Mouse (Mus musculus): ENCODE data around the gene Sypl2.
A peak's percentile ranks its signal among the peaks of the same experiment; 100 is the strongest.

GRCm38 (mm10) chr3:108178756-108179715 is 47.4 kb downstream of the Sypl2 start:
- TF ChIP-seq MAFK (IDR thresholded peaks at IDR 0.05; ENCODE audit: borderline replicate concordance, low read depth, low read length) (no peak), POLR2A (IDR thresholded peaks at IDR 0.05; ENCODE audit: control insufficient read depth in 1 of 2, insufficient read depth in 1 of 2, low read depth in 1 of 2, low read length in 2 of 2, poor library complexity in 1 of 2) (no peak), CTCF (IDR thresholded peaks at IDR 0.05 in 2 of 3, conservative IDR thresholded peaks at IDR 0.05 in 1 of 3; ENCODE audit: control insufficient read depth in 1 of 3, insufficient read depth in 1 of 3, low read depth in 2 of 3, low read length in 3 of 3, poor library complexity in 1 of 3, severe bottlenecking in 1 of 3) (peak; percentile 17 to 24 (median 21); a peak in 3 of 6 replicates), SIN3A (IDR thresholded peaks at IDR 0.05; ENCODE audit: low read length) (no peak), EP300 (IDR thresholded peaks at IDR 0.05; ENCODE audit: low read depth in 1 of 2, low read length in 2 of 2) (no peak), CHD2 (IDR thresholded peaks at IDR 0.05; ENCODE audit: low read length) (no peak), RAD21 (IDR thresholded peaks at IDR 0.05; ENCODE audit: low read depth, low read length) (no peak), E2F4 (IDR thresholded peaks at IDR 0.05; ENCODE audit: borderline replicate concordance, low read depth, low read length) (no peak), USF1 (IDR thresholded peaks at IDR 0.05; ENCODE audit: low read depth, low read length) (no peak), SMC3 (IDR thresholded peaks at IDR 0.05; ENCODE audit: low read depth, low read length) (no peak)
